Mouse (Mus musculus) ES-CJ7 (cell line): ENCODE results near the gene Ralgps1.

Experiments
- DNase-seq: peaks from one replicate; pipeline ENCODE4 v3.0.0; 2011; ENCODE audit warnings: low read depth, low spot score

Ralgps1 gene

GRCm38 (mm10) chr2:33244880-33245279 is 126.4 kb downstream of the Ralgps1 start:
- DNase-seq = no peak

DNA sequence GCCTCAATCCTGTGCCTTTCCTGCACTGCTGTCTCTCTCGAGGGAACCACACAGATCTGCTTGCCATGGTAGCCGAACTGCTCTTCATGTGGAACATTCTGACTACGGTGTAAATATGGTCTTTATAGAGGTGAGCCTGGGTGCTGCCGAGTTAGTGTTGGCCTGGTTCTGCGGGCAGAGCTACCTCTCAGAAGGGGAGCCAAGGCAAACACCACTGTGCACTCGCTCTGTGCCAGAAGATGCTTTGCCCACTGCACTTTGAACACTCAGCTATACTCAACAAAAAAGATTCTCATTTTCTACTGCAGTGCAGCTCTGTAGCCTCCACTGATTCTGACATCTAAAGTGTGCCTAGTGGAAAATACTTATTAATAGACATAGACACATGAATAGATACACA is 133.7 kb downstream of the Ralgps1 start:
- no peak for DNase-seq

DNA sequence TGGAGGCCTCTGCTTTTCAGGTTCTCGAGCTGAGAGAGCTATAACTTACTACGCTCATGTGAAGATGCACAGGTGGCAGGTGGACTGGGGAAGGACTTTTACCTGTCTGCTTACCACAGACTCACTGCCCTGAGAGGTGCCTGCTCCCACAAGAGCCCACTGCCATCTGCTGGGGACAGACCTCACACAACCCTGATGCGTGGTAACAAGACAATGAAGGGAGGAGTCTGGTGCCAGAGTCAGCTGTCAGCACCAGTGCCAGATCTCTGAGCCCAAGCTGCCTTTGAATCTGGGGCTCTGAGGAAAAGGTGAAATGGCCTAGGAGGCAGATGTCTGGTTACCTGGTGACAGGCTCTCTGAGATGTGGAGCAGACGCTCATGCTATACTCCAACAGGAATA is 136.4 kb downstream of the Ralgps1 start:
- no peak for DNase-seq

DNA sequence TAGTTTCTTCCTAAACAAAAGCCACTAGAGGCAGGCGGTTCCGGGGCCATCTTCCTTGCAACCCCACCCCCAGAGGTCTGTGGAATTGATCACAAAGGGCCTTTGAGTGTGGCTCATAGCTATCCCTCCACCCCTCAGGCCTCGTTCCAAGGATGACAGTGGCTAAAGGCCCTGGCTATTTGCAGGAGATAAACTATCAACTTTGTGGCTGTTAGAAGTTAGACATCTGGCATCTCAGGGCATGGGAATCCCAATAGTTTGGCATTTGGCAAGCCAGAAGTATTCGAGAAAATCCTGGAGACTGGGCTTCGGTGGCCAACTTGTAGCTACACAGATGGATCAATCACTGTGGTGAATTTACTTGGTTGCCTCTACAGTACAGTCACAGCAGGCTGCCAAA is 137.4 kb downstream of the Ralgps1 start:
- no peak for DNase-seq

DNA sequence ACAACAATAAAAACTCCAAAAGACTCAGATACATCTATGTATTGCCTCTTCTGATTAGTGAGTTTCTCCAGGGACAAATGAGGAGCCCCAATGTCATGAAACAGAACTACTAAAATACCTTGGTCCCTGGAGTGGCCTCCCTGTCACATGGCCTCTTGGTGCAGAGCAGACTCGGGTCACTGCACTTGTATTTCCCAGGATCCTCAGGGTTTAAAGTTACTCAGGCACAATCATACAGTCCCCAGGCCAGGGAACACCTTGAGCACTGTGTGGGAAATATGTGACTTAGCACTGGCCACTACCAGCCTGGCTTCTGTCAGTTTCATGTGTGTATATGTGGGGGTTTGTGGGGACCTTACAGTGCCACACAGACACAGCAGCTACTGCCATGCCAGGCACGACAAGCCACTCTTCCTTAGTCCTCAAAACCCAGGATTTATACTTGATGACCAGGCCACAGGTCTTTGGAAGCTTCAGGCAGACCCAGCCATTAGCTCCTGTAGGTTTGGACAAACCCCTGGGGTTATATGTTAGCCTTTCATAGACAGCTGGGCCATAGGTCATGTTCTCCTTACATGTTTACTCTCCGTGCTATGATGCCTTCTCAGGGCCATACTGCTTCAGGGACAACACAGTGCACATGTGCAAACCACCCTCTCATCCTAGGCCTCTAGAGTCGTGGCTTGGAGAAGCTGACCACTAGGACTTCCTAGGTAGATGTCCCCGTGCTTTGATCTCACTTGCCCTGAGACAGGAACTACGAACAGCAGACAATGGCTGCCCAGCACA is 138.3 kb downstream of the Ralgps1 start:
- DNase-seq = no peak

GRCm38 (mm10) chr2:33231788-33232187 is 139.5 kb downstream of the Ralgps1 start:
- DNase-seq = no peak

DNA sequence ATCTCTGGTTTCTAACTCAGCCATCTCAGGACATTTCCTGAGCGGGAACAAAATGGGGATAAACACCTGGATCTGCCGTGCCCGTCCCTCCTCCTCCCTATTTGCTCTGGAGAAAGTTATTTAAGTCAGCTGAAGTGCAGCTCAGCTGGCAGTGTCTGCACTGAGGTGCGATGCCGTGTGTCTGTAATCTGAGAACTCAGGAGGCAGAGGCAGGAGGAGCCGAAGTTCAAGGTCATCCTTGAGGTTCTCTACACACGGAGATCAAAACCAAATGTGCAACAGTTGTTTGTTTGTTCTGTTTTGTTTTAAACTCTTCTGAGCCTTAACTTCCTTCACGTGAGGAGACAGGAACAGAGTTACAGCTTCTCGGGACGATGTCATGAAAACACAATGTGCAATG is 140.6 kb downstream of the Ralgps1 start:
- DNase-seq = peak; percentile 34

GRCm38 (mm10) chr2:33228551-33228950 is 142.7 kb downstream of the Ralgps1 start:
- DNase-seq = no peak

DNA sequence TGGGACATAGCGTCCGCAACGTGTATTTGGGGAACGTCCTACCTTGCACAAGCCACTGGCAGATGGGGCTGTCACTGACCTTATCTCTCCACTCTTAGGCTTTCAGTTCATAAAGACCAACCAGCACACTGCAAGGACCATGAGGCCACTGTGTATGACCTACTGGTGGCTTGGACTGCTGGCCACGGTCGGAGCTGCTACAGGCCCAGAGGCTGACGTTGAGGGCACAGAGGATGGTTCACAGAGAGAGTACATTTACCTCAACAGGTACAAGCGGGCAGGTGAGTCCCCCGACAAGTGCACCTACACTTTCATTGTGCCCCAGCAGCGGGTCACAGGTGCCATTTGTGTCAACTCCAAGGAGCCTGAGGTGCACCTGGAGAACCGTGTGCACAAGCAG is 143.2 kb downstream of the Ralgps1 start:
- no peak for DNase-seq

DNA sequence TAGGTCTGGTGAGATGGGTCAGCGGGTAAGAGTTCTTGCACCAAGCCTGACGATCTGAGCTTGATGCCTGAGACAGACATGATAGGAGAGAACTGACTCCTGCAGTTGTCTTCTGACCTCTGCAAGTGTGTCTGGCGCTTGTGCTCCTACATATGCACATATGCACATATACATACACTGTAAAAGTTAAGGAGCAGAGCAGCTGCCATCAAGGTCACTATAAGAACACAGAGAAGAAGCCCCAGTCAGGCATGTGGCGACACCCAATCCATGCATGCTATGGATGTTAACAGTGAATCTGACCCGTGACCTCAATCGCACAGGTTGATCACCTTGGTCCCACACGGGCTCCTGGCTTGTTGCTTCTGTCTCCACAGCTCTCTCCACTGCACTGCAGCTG is 145.4 kb downstream of the Ralgps1 start:
- peak; percentile 19 for DNase-seq

DNA sequence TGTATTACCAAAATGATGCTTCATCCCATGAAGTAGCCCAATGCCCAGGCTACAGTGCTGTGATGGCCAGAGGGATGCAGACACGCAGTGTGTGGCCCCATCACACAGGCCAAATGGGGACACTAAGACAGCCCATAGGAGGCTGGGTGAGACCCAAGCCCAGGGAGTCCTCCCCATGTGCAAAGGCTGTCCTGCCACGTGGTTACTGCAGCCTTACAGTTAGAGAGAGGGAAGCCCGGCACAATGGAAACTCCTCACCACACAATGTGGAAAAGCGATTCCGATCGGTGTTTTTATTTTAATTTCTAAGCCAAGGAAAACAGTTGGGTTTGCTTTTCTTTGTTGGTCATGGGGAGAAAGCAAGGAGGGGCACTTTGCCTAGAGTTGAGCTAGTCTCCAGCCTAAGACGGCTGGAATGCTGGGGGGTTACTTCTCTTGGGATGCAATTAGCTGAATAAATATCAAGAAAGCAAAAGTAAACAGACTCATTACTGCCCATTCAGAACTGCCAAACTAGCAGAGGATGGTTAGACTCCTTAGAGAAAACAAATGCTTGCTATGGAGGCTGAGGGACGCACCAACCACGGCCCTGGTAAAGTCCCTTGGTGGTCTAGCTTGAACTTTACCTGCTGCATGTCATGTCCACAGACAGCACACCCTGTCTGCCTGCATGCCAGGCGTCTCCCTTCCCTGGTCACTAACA is 147.5 kb downstream of the Ralgps1 start:
- no peak for DNase-seq

DNA sequence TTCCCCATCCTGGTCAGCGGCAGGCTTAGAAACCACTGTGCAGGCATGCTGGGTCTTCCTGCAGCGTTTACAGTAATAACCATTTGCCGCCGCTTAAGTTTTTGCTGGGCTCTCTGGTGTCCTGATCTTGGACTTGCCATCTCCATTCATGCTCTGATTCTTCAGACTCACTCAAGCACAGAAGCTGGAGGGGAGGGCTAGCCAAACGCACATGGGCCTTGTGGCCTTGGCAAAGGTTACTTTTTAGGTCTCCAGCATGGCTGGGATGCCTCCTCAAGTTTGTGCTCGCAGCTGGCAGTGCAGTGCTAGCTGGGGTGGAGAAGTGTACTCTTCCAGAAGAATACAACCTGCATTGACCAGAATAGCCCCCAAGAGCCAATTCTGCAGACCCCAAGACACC is 148.8 kb downstream of the Ralgps1 start:
- no peak for DNase-seq

DNA sequence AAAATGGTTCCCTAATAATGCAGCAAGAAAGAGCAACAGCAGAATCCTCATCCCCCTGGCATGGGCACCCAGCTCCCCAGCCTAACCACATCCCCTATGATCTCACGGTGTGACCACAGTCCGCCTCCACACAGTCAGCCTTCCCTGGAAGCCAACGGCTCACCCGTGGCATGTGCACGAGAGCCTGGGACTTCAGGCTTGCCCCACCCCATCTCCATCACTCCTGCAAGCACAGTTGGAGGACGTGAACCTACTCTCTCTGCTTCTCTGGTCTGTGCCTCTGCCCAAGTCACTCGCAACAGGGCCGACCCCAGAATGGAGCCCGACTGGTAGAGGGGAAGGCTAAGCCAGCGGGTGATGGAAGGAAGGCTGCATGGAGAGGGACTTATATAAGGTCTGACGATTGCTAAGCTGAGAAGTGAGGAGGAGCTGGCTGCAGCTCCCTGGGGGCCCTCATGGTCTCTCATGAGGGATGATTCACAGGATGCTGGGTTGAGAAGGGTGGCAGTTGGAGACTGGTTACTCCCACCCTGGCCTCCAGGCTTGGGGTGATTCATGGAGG is 149.9 kb downstream of the Ralgps1 start:
- DNase-seq = no peak

DNA sequence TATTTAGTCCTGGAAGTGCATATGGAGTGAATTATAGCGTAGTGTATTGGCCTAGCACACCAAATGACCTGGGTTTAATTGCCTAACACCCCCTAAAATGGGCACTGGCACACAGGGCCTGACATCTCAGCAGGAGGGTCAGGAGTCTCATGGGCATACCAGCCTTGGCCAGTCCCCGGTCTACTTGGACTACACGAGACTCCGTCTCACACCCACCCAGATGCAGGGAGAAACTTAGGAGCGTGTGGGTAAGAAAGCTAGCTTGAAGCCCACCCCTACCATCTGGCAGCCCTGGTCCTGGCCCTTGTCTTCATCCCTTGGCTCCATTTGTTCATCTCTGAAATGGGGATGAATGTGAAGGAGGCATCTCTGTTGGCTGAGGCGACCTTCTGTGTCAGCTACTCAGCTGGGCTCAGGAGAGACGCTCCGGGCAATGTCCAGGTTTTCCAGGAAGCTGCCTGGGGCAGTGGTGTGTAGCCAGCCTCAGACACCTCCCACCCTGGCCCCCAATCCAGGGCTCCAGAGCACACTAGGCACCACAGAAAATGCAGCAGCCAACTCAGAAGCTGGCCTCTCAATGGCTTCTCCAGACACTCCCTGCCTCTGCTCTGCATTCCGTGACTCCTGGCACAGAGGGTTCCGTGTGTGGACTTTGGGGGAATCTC is 150.5 kb downstream of the Ralgps1 start:
- no peak for DNase-seq

- no peak for DNase-seq
Observed at GRCm38 (mm10) chr2:33220246-33220645, 151.0 kb downstream of the Ralgps1 start.

GRCm38 (mm10) chr2:33219637-33220036 is 151.6 kb downstream of the Ralgps1 start:
- DNase-seq = no peak

DNA sequence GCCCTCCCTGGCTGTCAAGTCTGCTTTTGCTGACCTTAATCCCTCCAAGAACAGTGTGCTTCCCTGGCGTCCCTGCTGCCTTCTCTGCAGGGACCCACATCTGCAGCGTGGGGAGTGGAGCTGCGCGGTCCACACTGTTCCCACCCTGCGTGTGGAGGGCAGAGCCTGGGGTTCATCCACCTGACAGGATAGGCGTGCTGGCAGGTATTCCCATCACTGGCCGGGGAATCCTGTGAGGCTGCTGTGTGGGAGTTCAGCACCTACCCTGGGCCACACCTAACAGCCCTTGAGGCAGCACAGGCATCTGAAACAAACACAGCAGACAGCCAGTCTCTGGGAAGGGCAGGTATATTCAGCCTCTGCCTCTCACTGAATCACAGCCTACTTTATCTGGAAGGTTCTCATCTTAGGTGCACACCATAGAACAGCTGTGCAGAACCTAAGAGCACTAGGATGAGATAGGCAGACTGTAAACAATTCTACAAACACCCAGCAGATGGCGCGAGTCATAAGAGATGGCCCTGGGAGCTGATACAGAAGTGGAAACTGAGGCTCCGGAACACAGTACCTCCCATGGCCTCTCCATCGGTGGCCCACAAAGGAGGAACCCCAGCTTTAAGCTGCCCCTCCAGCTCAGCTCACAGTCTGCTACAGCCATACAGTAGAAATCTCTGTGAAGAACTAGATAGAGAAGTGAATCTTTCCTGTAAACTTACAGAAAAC is 152.2 kb downstream of the Ralgps1 start:
- peak; percentile 44 for DNase-seq

DNA sequence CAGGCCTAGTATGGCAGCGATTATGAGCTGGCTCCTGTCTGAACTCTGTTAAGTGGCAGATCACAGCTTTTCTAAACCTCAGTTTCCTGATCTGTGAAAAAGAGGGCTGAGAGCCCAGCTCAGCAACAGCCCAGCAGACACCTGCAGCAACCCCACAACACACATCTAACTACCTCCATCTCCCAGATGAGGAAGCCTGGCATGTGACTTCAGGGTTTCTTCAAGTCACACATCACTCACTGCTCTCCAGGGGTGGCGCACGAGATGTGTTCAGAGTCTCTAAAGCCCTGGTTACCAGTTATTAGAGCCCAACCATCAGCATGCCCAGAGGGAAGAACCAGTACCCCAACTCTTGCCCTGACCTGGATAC is 153.9 kb downstream of the Ralgps1 start:
- DNase-seq = no peak

DNA sequence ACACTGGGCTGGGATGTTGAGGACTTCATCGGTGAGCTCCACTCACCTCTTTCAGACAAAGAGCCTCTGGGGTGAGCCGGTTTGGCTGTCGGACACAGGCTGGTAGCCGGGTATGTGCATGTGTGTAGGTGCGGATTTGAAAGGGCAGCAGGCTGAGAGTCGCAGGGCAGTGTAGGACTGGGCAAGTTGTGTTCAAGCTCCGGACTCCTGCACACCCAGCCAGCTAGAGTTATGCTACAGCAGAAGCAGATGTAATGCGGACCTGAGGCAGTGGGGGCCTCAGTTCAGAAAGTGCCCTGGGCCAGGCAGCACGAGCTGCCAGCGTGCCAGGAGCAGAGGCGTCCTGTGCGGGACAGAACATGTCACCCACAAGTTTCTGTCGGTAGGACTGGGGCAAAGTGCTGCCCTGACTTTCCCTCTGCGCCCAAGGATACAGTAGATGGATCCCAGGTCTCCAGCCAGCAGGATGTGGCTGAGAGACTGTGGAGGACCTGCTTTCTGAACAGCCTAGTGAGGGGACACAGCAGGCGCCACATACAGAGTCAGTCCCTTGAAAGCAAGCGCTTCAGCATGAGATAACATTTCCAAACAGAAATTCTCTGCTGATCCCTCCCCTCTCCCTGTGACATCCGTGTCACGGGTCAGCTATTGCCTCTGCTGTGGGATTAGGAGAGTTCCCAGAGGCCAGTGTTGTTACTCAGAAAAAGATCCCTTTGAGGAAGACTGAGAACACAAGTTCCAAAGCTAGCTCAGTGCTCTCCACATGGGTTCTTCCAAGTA is 154.5 kb downstream of the Ralgps1 start:
- DNase-seq = no peak

GRCm38 (mm10) chr2:33215700-33216509 is 155.4 kb downstream of the Ralgps1 start, which contains the start of gene Angptl2:
Angptl2 (plus strand) TSS chr2:33216069.
- DNase-seq = peak; percentile 73
